ENCODE assay signal across 8 mouse cellular contexts in genomic region chr15:76973855-76974651, GRCm38 (mm10). TPM values are rescaled to one million over a fixed set of nuclear protein-coding genes. Genes with fewer than 3 reads are reported as not detected.
DNase-seq lines count a peak whose midpoint lies in the region; ATAC-seq and TF ChIP-seq lines count a peak whose summit lies in the region.

No protein-coding gene starts in this region.

- H3K36me3 ChIP-seq in forebrain, embryonic 15.5 days = no peaks in the 10 kb centered on the region
- H3K36me3 ChIP-seq in liver, postnatal 0 days (replicated peaks; ENCODE audit: insufficient read depth, low read length) = no peaks in the 10 kb centered on the region
- H3K36me3 ChIP-seq in neural tube, embryonic 15.5 days = no peaks in the 10 kb centered on the region

- DNase-seq in ES-CJ7 (ENCODE audit: low read depth, low spot score) = peak; percentile 94
- DNase-seq in c-Kit-positive CD71-negative TER-119-negative erythroid progenitor cells, embryonic 14.5 days (ENCODE audit: low read depth) = peak; percentile 58
- peak; percentile 81 to 88 for DNase-seq in heart, postnatal 14 days
- DNase-seq in large intestine, adult 2 months (ENCODE audit: low read depth, low spot score) = peak; percentile 66
- peak; percentile 76 for DNase-seq in liver, postnatal 0 days
- DNase-seq in thymus, postnatal 14 days = peak; percentile 71

- H3K9me3 ChIP-seq in forebrain, embryonic 15.5 days = no peaks in the 10 kb centered on the region
- no peaks in the 10 kb centered on the region for H3K9me3 ChIP-seq in liver, postnatal 0 days (ENCODE audit: low read length)
- no peaks in the 10 kb centered on the region for H3K9me3 ChIP-seq in neural tube, embryonic 15.5 days (replicated peaks)

- intact Hi-C loops in heart, postnatal 14 days (cut with DNase I) = loop anchor here (5.0 kb wide), 3 partner anchors 33 to 383 kb away; no protein-coding TSS in a partner anchor

- WGBS in forebrain, embryonic 15.5 days = 8% methylated on average over 26 of the region's 31 CpGs
- 3% methylated on average over 30 of the region's 31 CpGs for WGBS in large intestine, adult 2 months
- WGBS in liver, postnatal 0 days (ENCODE audit: insufficient replicate concordance) = 8% methylated on average over 29 of the region's 31 CpGs
- WGBS in neural tube, embryonic 15.5 days = 8% methylated on average over 30 of the region's 31 CpGs

- TF ChIP-seq CTCF in liver, postnatal 0 days (IDR thresholded peaks at IDR 0.05; ENCODE audit: low read depth) = peak; percentile 63

- ATAC-seq in forebrain, embryonic 15.5 days (replicated peaks) = peak; percentile 81
- peak; percentile 48; the same call in 1 of the 2 replicates for ATAC-seq in liver, postnatal 0 days
- peak; percentile 69 for ATAC-seq in neural tube, embryonic 15.5 days (ENCODE audit: low FRiP score)

- peak overlapping the region; percentile 64 for H3K4me2 ChIP-seq in forebrain, embryonic 15.5 days (replicated peaks)
- peak overlapping the region; percentile 78 for H3K4me2 ChIP-seq in liver, postnatal 0 days (ENCODE audit: low read depth, low read length)
- H3K4me2 ChIP-seq in neural tube, embryonic 15.5 days = peak overlapping the region; percentile 75

- H3K27ac ChIP-seq in forebrain, embryonic 15.5 days (replicated peaks) = peak overlapping the region; percentile 66
- no peak overlapping the region for H3K27ac ChIP-seq in liver, postnatal 0 days (ENCODE audit: low read depth)
- H3K27ac ChIP-seq in neural tube, embryonic 15.5 days (replicated peaks) = peak overlapping the region; percentile 58

- H3K9ac ChIP-seq in forebrain, embryonic 15.5 days (replicated peaks) = peak overlapping the region; percentile 71
- H3K9ac ChIP-seq in liver, postnatal 0 days (replicated peaks) = peak overlapping the region; percentile 41; the same call in 1 of the 2 replicates
- H3K9ac ChIP-seq in neural tube, embryonic 15.5 days (replicated peaks) = peak overlapping the region; percentile 71

- TF ChIP-seq EP300 in liver, postnatal 0 days (IDR thresholded peaks at IDR 0.05; ENCODE audit: low read depth) = no peak

- no peaks in the 10 kb centered on the region for H3K27me3 ChIP-seq in forebrain, embryonic 15.5 days
- 0 out of 2 replicates have a peak, but pooled peaks cover 2% of the 10 kb centered on the region for H3K27me3 ChIP-seq in liver, postnatal 0 days (ENCODE audit: insufficient read depth, low read length)
- no peaks in the 10 kb centered on the region for H3K27me3 ChIP-seq in neural tube, embryonic 15.5 days (replicated peaks)

- peaks cover 6% of the 10 kb centered on the region for H3K4me1 ChIP-seq in forebrain, embryonic 15.5 days
- H3K4me1 ChIP-seq in liver, postnatal 0 days (ENCODE audit: insufficient read depth) = no peaks in the 10 kb centered on the region
- H3K4me1 ChIP-seq in neural tube, embryonic 15.5 days = peaks cover 5% of the 10 kb centered on the region; the same call in 1 of the 2 replicates

- H3K4me3 ChIP-seq in forebrain, embryonic 15.5 days = peak overlapping the region; percentile 51
- peak overlapping the region; percentile 43 for H3K4me3 ChIP-seq in liver, postnatal 0 days (ENCODE audit: low read depth, low read length)
- H3K4me3 ChIP-seq in neural tube, embryonic 15.5 days (replicated peaks) = peak overlapping the region; percentile 53

RNA-seq across cellular contexts. Expression of gene 1110038F14Rik, which starts 25.7 kb away (rescaled TPM):
- polyA plus RNA-seq in forebrain, embryonic 15.5 days (2015; fragmentation: Nextera tagmentation; extraction: Ambion mirVana) = 60.7 and 63.8 TPM in 2 replicates
- 10 to 100 TPM; 18.4 to 20.5 TPM for total RNA-seq in heart, postnatal 14 days (2021)
- 14.4 and 14.7 TPM in 2 replicates for polyA plus RNA-seq in large intestine, adult 2 months (2012; rRNA removed)
- polyA plus RNA-seq in liver, postnatal 0 days (2015; fragmentation: Nextera tagmentation; extraction: Ambion mirVana) = 17.2 and 18.2 TPM in 2 replicates
- 43.1 and 50.0 TPM in 2 replicates for polyA plus RNA-seq in neural tube, embryonic 15.5 days (2015; fragmentation: Nextera tagmentation; extraction: Ambion mirVana)

RNA-seq across cellular contexts. Expression of gene Zfp647, which starts 48.8 kb away (rescaled TPM):
- 35.4 and 36.9 TPM in 2 replicates for polyA plus RNA-seq in forebrain, embryonic 15.5 days (2015; fragmentation: Nextera tagmentation; extraction: Ambion mirVana)
- 1 to 10 TPM; 2.7 to 3.5 TPM for total RNA-seq in heart, postnatal 14 days (2021)
- polyA plus RNA-seq in large intestine, adult 2 months (2012; rRNA removed) = 0.79 and 1.2 TPM in 2 replicates
- polyA plus RNA-seq in liver, postnatal 0 days (2015; fragmentation: Nextera tagmentation; extraction: Ambion mirVana) = 0.60 and 1.0 TPM in 2 replicates
- polyA plus RNA-seq in neural tube, embryonic 15.5 days (2015; fragmentation: Nextera tagmentation; extraction: Ambion mirVana) = 19.1 and 19.5 TPM in 2 replicates
